ENCODE assay signal across 29 mouse cellular contexts in genomic region chr17:83795121-83795520, GRCm38 (mm10). TPM values are rescaled to one million over a fixed set of nuclear protein-coding genes. Genes with fewer than 3 reads are reported as not detected.
"Had no signal": no experiment of that assay in that cellular context is flagged by ENCODE, and none has a peak within 500 bp of the region (broad histone marks: within the 10 kb centered on the region; RNA-seq: fewer than 3 reads in every experiment).

No protein-coding gene starts in this region.

- H3K27ac ChIP-seq: embryonic facial prominence, embryonic 10.5 days; embryonic facial prominence, embryonic 12.5 days; embryonic facial prominence, embryonic 13.5 days; embryonic facial prominence, embryonic 15.5 days; forebrain, embryonic 10.5 days; forebrain, embryonic 12.5 days; forebrain, embryonic 13.5 days; forebrain, embryonic 15.5 days; gastrocnemius, adult 2 months had no signal

- H3K9ac ChIP-seq: embryonic facial prominence, embryonic 12.5 days; embryonic facial prominence, embryonic 13.5 days; embryonic facial prominence, embryonic 15.5 days; forebrain, embryonic 12.5 days; forebrain, embryonic 13.5 days; forebrain, embryonic 15.5 days; forebrain, postnatal 0 days had no signal

- H3K4me3 ChIP-seq: embryonic facial prominence, embryonic 10.5 days; embryonic facial prominence, embryonic 12.5 days; embryonic facial prominence, embryonic 13.5 days; embryonic facial prominence, embryonic 15.5 days; erythroblast, embryonic 14.5 days; forebrain, embryonic 10.5 days; forebrain, embryonic 12.5 days; forebrain, embryonic 13.5 days; forebrain, embryonic 15.5 days; gastrocnemius, adult 2 months had no signal

- H3K36me3 ChIP-seq: forebrain, embryonic 15.5 days had no signal

- H3K4me1 ChIP-seq: embryonic facial prominence, embryonic 10.5 days; embryonic facial prominence, embryonic 12.5 days; embryonic facial prominence, embryonic 13.5 days; embryonic facial prominence, embryonic 15.5 days had no signal

- H3K9me3 ChIP-seq: embryonic facial prominence, embryonic 10.5 days; embryonic facial prominence, embryonic 12.5 days; embryonic facial prominence, embryonic 13.5 days; embryonic facial prominence, embryonic 15.5 days; forebrain, embryonic 10.5 days; forebrain, embryonic 12.5 days; forebrain, embryonic 13.5 days; forebrain, embryonic 15.5 days had no signal

- H3K4me2 ChIP-seq: embryonic facial prominence, embryonic 12.5 days; embryonic facial prominence, embryonic 13.5 days; embryonic facial prominence, embryonic 15.5 days; forebrain, embryonic 12.5 days; forebrain, embryonic 13.5 days; forebrain, embryonic 15.5 days had no signal

- DNase-seq: cerebellum, adult 2 months; cerebellum, adult 8-10 months; cerebellum, adult 9-10 months; cerebellum, adult 9-11 months; cerebellum, postnatal 10 days; cerebellum, postnatal 14 days; cerebellum, postnatal 25 days; cerebellum, postnatal 36 days; embryo, embryonic 11 days; forebrain, postnatal 0 days; gastrocnemius, adult 2 months; gastrocnemius, postnatal 10 days; gastrocnemius, postnatal 14 days; gastrocnemius, postnatal 25 days; gastrocnemius, postnatal 36 days; heart, adult 11 months; heart, adult 18-20 months had no signal

- ATAC-seq: forebrain, embryonic 13.5 days; forebrain, embryonic 14.5 days; forebrain, embryonic 15.5 days; forebrain, embryonic 16.5 days; forebrain, postnatal 0 days had no signal

- H3K27me3 ChIP-seq: embryonic facial prominence, embryonic 12.5 days; embryonic facial prominence, embryonic 13.5 days; embryonic facial prominence, embryonic 15.5 days; forebrain, embryonic 12.5 days; forebrain, embryonic 13.5 days; forebrain, embryonic 15.5 days had no signal

RNA-seq across cellular contexts. Expression of gene Haao, which starts 52.6 kb away (rescaled TPM):
- total RNA-seq: forebrain, postnatal 0 days; gastrocnemius, adult 2 months; gastrocnemius, postnatal 14 days; gastrocnemius, postnatal 25 days; gastrocnemius, postnatal 36 days had no signal
- polyA plus RNA-seq: embryonic facial prominence, embryonic 10.5 days; erythroblast, embryonic 14.5 days; forebrain, embryonic 11.5 days; forebrain, embryonic 12.5 days; forebrain, embryonic 13.5 days; forebrain, embryonic 15.5 days; forebrain, postnatal 0 days had no signal
